Mouse (Mus musculus): ENCODE results near the gene Hdac11.
A peak's percentile ranks its signal among the peaks of the same experiment; 100 is the strongest.

The Hdac11 gene

GRCm38 (mm10) chr6:91171396-91171895 lies 15.0 kb downstream of the Hdac11 start:
- no peak for DNase-seq (ENCODE audit: low spot score)

DNA sequence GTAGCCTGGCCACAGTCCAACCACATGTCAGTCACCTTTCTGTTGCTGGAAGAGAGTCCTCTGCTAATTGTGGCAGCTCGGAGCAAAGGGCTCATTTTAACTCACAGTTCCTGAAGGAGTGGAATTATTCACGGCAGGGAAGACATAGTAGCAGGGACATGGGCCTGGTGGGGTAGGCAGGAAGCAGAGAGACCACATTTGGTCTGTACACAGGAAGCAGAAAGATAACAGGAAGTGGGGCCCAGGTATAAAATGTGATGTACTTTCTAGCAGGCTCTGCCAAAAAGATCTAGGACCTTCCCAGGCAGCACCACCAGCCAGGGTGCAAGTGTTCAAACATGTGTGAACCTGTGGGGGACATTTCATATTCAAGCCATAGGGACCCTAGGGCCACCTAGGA lies 15.9 kb downstream of the Hdac11 start:
- DNase-seq (ENCODE audit: low spot score) = no peak

DNA sequence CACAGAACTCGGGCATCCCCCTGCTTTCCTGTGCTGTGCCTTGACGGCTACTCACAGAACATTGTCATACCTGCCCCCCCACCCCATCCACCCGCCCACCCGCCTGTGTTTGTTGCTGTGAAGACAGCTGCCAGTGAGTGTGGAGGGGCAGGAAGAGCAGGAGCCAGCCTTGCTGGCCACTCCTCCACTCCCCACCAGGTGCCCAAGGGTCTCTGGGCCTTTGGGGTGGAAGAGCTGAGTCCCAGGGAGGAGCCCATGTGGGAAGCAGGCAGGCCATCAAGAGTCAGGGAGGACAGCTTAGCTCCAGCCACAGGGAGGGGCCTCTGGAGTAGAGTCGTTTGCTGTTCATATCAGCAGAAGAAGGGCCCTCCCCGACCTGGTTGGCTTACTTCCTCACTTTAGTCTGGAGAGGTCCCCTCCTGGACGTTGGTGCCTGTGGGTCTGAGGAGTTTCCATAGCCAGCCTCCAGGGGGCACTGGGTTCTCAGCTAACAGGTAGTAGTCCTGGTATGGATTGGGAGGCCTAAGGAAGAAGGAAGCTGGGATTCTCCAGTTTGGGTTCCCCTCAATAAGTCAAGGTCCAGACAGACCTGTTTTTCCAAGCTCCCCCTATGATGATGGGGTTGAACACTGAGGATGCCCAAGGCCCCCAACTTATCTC lies 16.9 kb downstream of the Hdac11 start:
- peak; percentile 74 for DNase-seq (ENCODE audit: low spot score)

DNA sequence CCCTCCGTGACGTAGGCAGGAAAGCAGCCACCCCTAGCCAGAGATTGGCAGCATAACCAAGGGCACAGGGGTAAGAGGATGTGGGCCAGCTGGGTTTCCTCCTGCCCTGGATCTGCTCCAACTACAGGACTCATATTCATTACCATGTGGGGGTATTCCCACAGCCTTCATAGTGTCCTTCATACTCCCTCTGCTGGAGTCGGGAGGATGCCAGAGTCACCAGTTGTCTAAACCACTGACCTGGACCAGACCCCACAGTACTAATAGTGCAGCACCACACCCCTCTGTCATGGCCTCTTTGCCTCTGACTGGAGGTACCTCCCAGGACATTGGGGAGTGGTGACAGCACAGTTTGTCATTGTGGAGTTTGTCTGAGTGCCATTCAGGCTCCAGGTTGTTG lies 17.7 kb downstream of the Hdac11 start:
- DNase-seq (ENCODE audit: low spot score) = no peak

- DNase-seq (ENCODE audit: low spot score) = no peak
Measured at GRCm38 (mm10) chr6:91180767-91181171, 24.3 kb downstream of the Hdac11 start.

DNA sequence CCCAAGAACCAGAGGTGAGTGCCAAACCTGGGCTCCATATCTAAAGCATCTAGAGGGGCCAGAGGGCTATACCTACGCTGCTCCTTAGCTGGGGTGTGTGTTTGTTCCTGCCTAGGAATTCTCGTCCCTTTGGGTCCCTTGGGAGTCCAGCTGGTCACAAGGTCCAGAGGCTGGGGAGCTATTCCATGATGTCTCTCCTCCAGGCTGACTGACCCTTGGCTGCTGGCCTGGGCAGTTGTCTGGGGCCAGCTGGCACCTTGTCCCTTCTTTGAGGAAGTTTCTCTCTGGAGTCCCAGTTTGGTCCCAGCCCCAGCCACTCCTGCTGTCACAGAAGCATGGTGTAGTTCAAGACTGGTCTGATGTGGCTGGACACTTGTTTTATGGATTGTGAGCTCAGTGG lies 24.9 kb downstream of the Hdac11 start:
- DNase-seq (ENCODE audit: low spot score) = no peak

DNA sequence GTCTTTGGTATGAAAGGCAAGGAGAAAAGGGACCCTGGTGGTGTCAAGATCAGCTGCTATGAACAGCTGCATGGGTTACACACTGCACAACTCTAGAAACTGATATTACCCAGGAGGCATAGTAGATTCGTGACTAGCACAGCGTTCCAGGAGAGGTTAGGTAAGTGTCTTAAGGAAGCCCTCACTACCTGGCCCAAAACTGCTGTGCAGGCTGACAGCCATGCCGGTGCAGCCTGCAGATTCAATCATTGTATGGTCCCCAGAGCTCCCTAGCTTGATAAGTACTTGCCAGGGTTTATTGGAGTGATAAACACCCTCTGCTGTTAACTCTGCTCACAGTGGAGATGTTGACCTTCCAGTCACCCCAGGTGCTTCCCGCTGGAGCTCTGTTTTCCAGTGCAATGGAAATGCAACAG lies 25.6 kb downstream of the Hdac11 start:
- DNase-seq (ENCODE audit: low spot score) = no peak

- no peak for DNase-seq (ENCODE audit: low spot score)
Measured at GRCm38 (mm10) chr6:91183041-91183440, 26.6 kb downstream of the Hdac11 start.

GRCm38 (mm10) chr6:91183980-91184379 lies 27.5 kb downstream of the Hdac11 start:
- no peak for DNase-seq (ENCODE audit: low spot score)

DNA sequence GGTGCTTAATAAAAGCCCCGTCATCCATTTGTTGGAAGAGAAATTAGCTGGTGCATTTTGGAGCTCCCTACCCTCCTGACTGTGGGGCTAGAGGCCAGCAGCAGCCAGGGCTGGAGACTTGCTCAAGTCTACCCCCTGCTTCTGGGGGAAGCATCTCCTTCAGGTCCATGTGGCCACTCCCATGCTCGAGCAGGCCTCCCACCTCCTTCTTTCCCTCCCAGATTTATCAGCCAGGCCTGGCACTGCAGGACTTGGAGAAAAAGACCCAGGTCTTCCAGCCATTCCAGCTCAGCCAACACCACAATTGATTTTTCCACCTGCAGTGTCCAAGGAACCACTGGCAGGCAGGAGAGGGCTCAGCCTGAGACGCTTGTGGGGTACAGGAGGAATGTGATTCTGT lies 28.3 kb downstream of the Hdac11 start:
- DNase-seq (ENCODE audit: low spot score) = no peak

DNA sequence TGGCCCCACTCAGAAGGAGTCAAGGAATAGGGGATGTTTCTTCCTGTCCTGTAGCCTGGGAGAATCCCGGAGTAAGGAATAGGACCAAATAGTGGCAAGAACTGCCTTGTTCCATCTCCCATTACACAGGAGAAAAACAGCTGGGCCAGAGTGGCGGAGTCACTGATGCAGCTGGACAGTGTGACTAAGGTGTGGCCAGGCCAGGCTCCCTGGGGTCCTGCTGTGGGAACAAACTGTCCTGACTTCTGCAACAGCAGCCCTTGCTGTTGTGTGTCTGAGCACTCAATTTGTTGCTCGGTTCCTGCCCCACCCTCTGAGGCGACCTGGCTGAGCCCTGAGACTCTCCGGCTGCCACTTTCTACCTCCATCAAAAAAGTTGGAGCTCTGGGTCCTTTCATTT lies 29.0 kb downstream of the Hdac11 start:
- no peak for DNase-seq (ENCODE audit: low spot score)

GRCm38 (mm10) chr6:91186161-91186931 lies 29.9 kb downstream of the Hdac11 start:
- DNase-seq (ENCODE audit: low spot score) = peak; percentile 56

DNA sequence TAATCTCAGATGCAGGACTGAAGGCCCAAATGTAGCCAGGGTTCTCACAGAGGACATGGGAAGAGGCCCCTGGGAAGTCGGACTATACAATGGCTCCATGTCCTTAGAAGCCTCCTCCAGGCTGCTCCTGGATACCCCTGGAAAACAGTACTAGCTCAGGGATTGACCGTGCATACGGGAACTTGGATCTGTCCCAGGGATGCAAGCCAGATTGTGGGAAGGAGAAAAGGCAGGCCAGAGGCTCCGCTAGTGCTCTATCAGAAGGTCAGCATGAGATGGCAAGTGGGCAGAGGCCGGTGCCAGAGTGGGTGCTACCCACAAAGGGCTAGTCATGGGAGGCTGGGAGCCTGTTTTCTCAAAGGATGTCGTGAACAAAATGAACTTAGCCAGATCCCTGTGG lies 30.5 kb downstream of the Hdac11 start:
- DNase-seq (ENCODE audit: low spot score) = no peak

DNA sequence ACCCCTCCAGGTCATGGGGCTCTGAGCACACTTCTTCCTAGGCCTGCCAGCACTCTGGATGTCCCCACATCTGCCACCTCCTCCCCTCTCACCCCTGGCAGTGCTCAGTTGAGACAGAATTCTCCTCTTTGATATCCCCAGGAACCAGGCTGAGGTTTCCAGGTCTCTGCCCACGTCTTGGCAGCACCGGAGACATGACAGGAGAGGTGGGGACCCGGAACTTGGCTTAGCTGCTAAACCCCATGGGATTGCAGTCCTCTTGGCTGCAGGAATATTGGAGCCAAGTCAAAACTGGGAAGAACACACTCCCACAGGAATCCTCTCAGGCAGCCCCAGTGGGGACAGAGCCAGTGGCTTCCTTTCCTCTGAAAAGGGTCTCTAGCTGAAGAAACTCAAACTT lies 31.4 kb downstream of the Hdac11 start:
- no peak for DNase-seq (ENCODE audit: low spot score)

- DNase-seq (ENCODE audit: low spot score) = no peak
Measured at GRCm38 (mm10) chr6:91189971-91190370, 33.5 kb downstream of the Hdac11 start.

DNA sequence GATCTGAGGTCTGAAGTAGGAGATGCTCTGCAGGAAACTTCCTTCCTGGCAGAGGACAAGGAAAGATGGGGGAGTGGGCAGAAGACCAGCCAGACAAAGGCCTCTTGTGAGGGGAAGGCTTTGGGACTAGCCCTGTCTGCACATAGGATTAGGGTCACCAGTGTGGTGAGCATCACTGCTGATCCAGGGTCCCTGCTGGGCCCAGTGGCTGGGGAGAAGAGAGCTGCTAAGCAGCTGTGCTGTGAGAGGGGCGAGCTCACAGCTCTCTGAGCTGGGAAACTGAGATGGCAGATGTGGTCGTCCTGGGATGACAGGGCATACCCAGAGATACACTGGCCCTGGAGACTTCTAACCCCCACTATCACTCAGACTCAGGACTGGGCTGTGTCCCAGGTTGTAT lies 35.0 kb downstream of the Hdac11 start:
- DNase-seq (ENCODE audit: low spot score) = no peak

DNA sequence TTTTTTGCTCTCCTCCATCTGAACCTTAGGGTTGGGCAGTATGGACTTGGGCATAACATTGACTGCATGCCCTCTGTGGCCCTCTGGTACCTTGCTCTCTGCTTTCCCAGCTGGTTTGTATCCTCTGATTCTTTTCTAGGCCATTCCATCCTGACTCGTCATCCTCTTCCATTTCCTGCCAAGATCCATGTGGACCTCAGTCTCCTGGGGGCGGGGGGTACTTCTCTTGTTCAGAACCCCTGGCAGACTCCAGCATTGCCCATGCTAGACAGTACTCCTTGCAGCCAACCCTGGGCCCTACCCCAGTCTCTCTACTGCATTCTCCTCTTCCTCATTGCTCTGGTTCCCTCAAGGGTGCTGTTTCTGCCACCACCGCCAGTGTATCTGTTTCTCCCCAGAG lies 36.0 kb downstream of the Hdac11 start:
- DNase-seq (ENCODE audit: low spot score) = no peak

- peak; percentile 36 for DNase-seq (ENCODE audit: low spot score)
Measured at GRCm38 (mm10) chr6:91192851-91193545, 36.5 kb downstream of the Hdac11 start.

GRCm38 (mm10) chr6:91198456-91198855 lies 42.0 kb downstream of the Hdac11 start:
- no peak for DNase-seq (ENCODE audit: low spot score)

DNA sequence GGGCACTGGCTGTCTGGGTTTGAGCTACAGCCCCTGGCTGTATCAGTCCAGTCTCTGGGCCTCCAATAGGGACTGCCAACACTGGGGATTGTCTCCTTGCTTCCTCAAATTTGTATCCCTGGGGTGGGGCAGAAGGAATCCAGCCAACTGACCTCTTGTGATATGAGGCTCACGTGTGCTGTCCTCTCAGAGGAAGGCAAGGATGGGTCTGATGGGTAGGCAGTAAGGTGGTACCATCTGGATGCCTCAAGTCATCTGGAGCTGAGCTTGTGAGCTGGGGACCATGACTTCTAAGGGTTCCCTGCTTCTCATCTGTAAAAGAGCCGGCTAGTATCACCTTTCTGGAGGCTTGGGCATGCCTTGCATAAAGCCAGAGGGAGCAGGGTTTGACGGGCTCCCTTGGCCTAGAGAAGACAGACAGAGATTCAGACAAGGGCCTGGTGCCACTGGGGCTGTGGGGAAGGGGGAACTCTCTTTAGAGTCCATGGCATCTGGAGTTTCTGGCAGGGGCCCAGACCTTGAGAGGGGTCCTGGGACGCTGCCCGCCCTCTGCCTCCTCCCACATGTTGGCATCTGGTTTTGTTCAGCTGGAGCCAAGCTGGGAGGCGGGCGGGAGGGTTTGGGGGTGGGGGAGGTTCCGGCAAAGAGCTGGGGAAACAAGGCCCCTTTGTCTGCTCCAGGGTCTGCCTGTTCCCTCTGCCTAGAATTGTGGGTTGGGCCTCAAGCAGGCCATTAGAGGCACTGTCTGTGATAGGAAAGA lies 44.1 kb downstream of the Hdac11 start:
- DNase-seq (ENCODE audit: low spot score) = peak; percentile 60

- no peak for DNase-seq (ENCODE audit: low spot score)
Measured at GRCm38 (mm10) chr6:91201881-91202341, 45.4 kb downstream of the Hdac11 start.

GRCm38 (mm10) chr6:91202571-91202970 lies 46.1 kb downstream of the Hdac11 start:
- DNase-seq (ENCODE audit: low spot score) = no peak

All from embryo, embryonic 10 days (tissue).